ENCODE assay signal across 11 mouse cellular contexts in genomic region chr2:19388329-19389103, GRCm38 (mm10). TPM values are rescaled to one million over a fixed set of nuclear protein-coding genes. Genes with fewer than 3 reads are reported as not detected.
DNase-seq lines count a peak whose midpoint lies in the region; ATAC-seq and TF ChIP-seq lines count a peak whose summit lies in the region.
"Had no signal": no experiment of that assay in that cellular context is flagged by ENCODE, and none has a peak within 500 bp of the region (broad histone marks: within the 10 kb centered on the region; RNA-seq: fewer than 3 reads in every experiment).

No protein-coding gene starts in this region.

- no peaks in the 10 kb centered on the region for H3K79me2 ChIP-seq in CH12.LX (replicated peaks; ENCODE audit: control insufficient read depth, extremely low read depth, insufficient read depth, poor library complexity, severe bottlenecking)

- intact Hi-C loops in left cerebral cortex, postnatal 36 days (cut with DNase I), result no loop called here

- dilution Hi-C loops in CH12.LX (cut with MboI; ENCODE audit: extremely low pct_ligation_motif_present, extremely low pct_unique_long_range_greater_than_20kb, low sequenced_read_pairs), result no loop called here

- in situ Hi-C loops in CH12.LX (cut with MboI; ENCODE audit: low pct_ligation_motif_present, low pct_unique_long_range_greater_than_20kb, low sequenced_read_pairs), result no loop called here

- TF ChIP-seq EP300 in CH12.LX (IDR thresholded peaks at IDR 0.05; ENCODE audit: low read length), result peak; percentile 50

- H3K9me3 ChIP-seq in CH12.LX (replicated peaks; ENCODE audit: low read length), result no peaks in the 10 kb centered on the region
- H3K9me3 ChIP-seq in liver, embryonic 16.5 days (replicated peaks; ENCODE audit: control insufficient read depth, low read length), result no peaks in the 10 kb centered on the region
- H3K9me3 ChIP-seq: embryonic facial prominence, embryonic 10.5 days had no signal

- H3K27me3 ChIP-seq in CH12.LX (replicated peaks), result no peaks in the 10 kb centered on the region
- H3K27me3 ChIP-seq in liver, embryonic 16.5 days (ENCODE audit: control insufficient read depth, insufficient read depth, low read depth, low read length), result no peaks in the 10 kb centered on the region
- no peaks in the 10 kb centered on the region for H3K27me3 ChIP-seq in cerebellum, adult 2 months (ENCODE audit: control insufficient read depth, insufficient read depth, low read length)

- no peak for TF ChIP-seq RAD21 in CH12.LX (IDR thresholded peaks at IDR 0.05; ENCODE audit: low read depth, low read length)

- peaks cover 0 to 38% of the 10 kb centered on the region in 2 experiments for H3K36me3 ChIP-seq in CH12.LX (replicated peaks in 1 of 2; ENCODE audit: control insufficient read depth in 1 of 2, insufficient read depth in 1 of 2, low read length in 1 of 2)
- H3K36me3 ChIP-seq in liver, embryonic 16.5 days (ENCODE audit: control insufficient read depth, insufficient read depth), result no peaks in the 10 kb centered on the region
- H3K36me3 ChIP-seq: embryonic facial prominence, embryonic 10.5 days had no signal

- TF ChIP-seq CTCF in CH12.LX (conservative IDR thresholded peaks at IDR 0.05 in 1 of 2, IDR thresholded peaks at IDR 0.05 in 1 of 2; ENCODE audit: low read depth in 2 of 2, low read length in 2 of 2), result no peak
- no peak for TF ChIP-seq CTCF in cerebellum, adult 2 months (IDR thresholded peaks at IDR 0.05; ENCODE audit: borderline replicate concordance, insufficient read depth, low read depth, low read length)

- peak; percentile 67 for TF ChIP-seq POLR2A in CH12.LX (IDR thresholded peaks at IDR 0.05; ENCODE audit: low read depth, low read length)
- no peak for TF ChIP-seq POLR2A in cerebellum, adult 2 months (IDR thresholded peaks at IDR 0.05; ENCODE audit: borderline replicate concordance, insufficient read depth, low read length)

- WGBS in liver, embryonic 16.5 days (ENCODE audit: insufficient replicate concordance), result 31% methylated on average over 12 of the region's 12 CpGs
- WGBS in cerebellum, adult 2 months, result 89% methylated on average over 12 of the region's 12 CpGs

- H3K4me1 ChIP-seq in CH12.LX (ENCODE audit: control insufficient read depth in 1 of 2, insufficient read depth in 2 of 2), result peaks cover 6 to 68% of the 10 kb centered on the region in 2 experiments
- no peaks in the 10 kb centered on the region for H3K4me1 ChIP-seq in liver, embryonic 16.5 days (ENCODE audit: control insufficient read depth, low read depth, low read length)
- no peaks in the 10 kb centered on the region for H3K4me1 ChIP-seq in cerebellum, adult 2 months (ENCODE audit: control insufficient read depth, insufficient read depth, low read length)
- H3K4me1 ChIP-seq: embryonic facial prominence, embryonic 10.5 days had no signal

- peak; percentile 55 for ATAC-seq in liver, embryonic 16.5 days (ENCODE audit: low read depth)

- H3K4me2 ChIP-seq in CH12.LX (ENCODE audit: insufficient read depth, low read depth, poor library complexity, severe bottlenecking), result no peak overlapping the region
- peak overlapping the region; percentile 27; the same call in 1 of the 2 replicates for H3K4me2 ChIP-seq in liver, embryonic 16.5 days (ENCODE audit: low read depth, low read length)

- H3K9ac ChIP-seq in CH12.LX (ENCODE audit: insufficient read depth, low read depth), result no peak overlapping the region
- no peak overlapping the region for H3K9ac ChIP-seq in liver, embryonic 16.5 days (ENCODE audit: low read depth, low read length)

- H3K27ac ChIP-seq in CH12.LX (ENCODE audit: insufficient read depth, low read depth), result peak overlapping the region; percentile 61
- peak overlapping the region; percentile 70 for H3K27ac ChIP-seq in liver, embryonic 16.5 days (ENCODE audit: low read length)
- no peak overlapping the region for H3K27ac ChIP-seq in cerebellum, adult 2 months (ENCODE audit: insufficient read depth, low read length)
- H3K27ac ChIP-seq: embryonic facial prominence, embryonic 10.5 days; left cerebral cortex, adult 2 months had no signal

- H3K4me3 ChIP-seq in CH12.LX (replicated peaks in 1 of 3; ENCODE audit: low read depth in 2 of 3, low read length in 2 of 3, poor library complexity in 1 of 3), result peak overlapping the region in 1 of 3 experiments; percentile 33
- H3K4me3 ChIP-seq in liver, embryonic 16.5 days (ENCODE audit: low read depth, low read length), result no peak overlapping the region
- H3K4me3 ChIP-seq in cerebellum, adult 2 months (replicated peaks; ENCODE audit: insufficient read depth, low read depth, low read length), result no peak overlapping the region
- H3K4me3 ChIP-seq: embryonic facial prominence, embryonic 10.5 days; left cerebral cortex, adult 2 months had no signal

- DNase-seq in B cell, adult 2 months, result peak; percentile 62 to 67
- DNase-seq in CH12.LX (ENCODE audit: extremely low read depth), result peak; percentile 89
- peak; percentile 40 for DNase-seq in spleen, adult 12 weeks (ENCODE audit: low spot score)
- DNase-seq in cerebellum, adult 2 months, result no peak
- DNase-seq in adrenal gland, postnatal 36 days, result no peak
- DNase-seq in left cerebral cortex, postnatal 36 days (ENCODE audit: low spot score in 2 of 2), result no peak
- DNase-seq: gastrocnemius, postnatal 10 days had no signal

TF ChIP-seq in CH12.LX, 34 proteins besides CTCF, POLR2A, EP300 and RAD21 (continues in another document):
- TF ChIP-seq SMC3 (IDR thresholded peaks at IDR 0.05; ENCODE audit: low read depth, low read length) (no peak), GABPA (IDR thresholded peaks at IDR 0.05; ENCODE audit: insufficient replicate concordance, low read depth, low read length) (no peak), NELFE (IDR thresholded peaks at IDR 0.05; ENCODE audit: low read depth, low read length) (peak; percentile 50), SIN3A (IDR thresholded peaks at IDR 0.05; ENCODE audit: low read length) (no peak), HCFC1 (IDR thresholded peaks at IDR 0.05; ENCODE audit: low read depth, low read length) (peak; percentile 71), CHD1 (IDR thresholded peaks at IDR 0.05; ENCODE audit: low read depth, low read length) (no peak), RCOR1 (conservative IDR thresholded peaks at IDR 0.05; ENCODE audit: low read depth, low read length) (no peak), BHLHE40 (IDR thresholded peaks at IDR 0.05; ENCODE audit: low read depth, low read length) (peak; percentile 40; the same call in 1 of the 2 replicates), ZC3H11A (IDR thresholded peaks at IDR 0.05; ENCODE audit: low read depth, low read length) (no peak), ETS1 (conservative IDR thresholded peaks at IDR 0.05; ENCODE audit: low read depth, low read length) (peak; percentile 53; the same call in 1 of the 2 replicates), POLR2AphosphoS2 (IDR thresholded peaks at IDR 0.05; ENCODE audit: low read depth, low read length) (no peak; the same call in 1 of the 2 replicates), IRF4 (IDR thresholded peaks at IDR 0.05; ENCODE audit: low read depth, low read length) (peak; percentile 48; the same call in 1 of the 2 replicates), MAFK (IDR thresholded peaks at IDR 0.05; ENCODE audit: insufficient replicate concordance, low read length) (no peak), JUND (conservative IDR thresholded peaks at IDR 0.05; ENCODE audit: low read depth, low read length) (no peak), MAZ (IDR thresholded peaks at IDR 0.05; ENCODE audit: low read depth, low read length) (no peak), UBTF (IDR thresholded peaks at IDR 0.05; ENCODE audit: low read depth, low read length) (no peak), ZNF384 (IDR thresholded peaks at IDR 0.05; ENCODE audit: low read depth, low read length) (no peak), ZMIZ1 (IDR thresholded peaks at IDR 0.05; ENCODE audit: low read depth, low read length) (peak; percentile 60; the same call in 1 of the 2 replicates), MYC (IDR thresholded peaks at IDR 0.05; ENCODE audit: low read depth, low read length) (no peak), MXI1 (IDR thresholded peaks at IDR 0.05; ENCODE audit: low read depth, low read length) (no peak), KAT2A (IDR thresholded peaks at IDR 0.05; ENCODE audit: insufficient replicate concordance, low read length) (no peak), MAX (IDR thresholded peaks at IDR 0.05; ENCODE audit: low read length) (0 out of 2 replicates have a peak, but pooled peaks have one; percentile 39), MEF2A (IDR thresholded peaks at IDR 0.05; ENCODE audit: borderline replicate concordance, low read depth, low read length) (0 out of 2 replicates have a peak, but pooled peaks have one; percentile 29), USF2 (conservative IDR thresholded peaks at IDR 0.05; ENCODE audit: low read depth, low read length) (no peak), PAX5 (IDR thresholded peaks at IDR 0.05; ENCODE audit: low read length) (no peak), CHD2 (IDR thresholded peaks at IDR 0.05; ENCODE audit: low read length) (no peak), TBP (conservative IDR thresholded peaks at IDR 0.05; ENCODE audit: low read depth, low read length) (peak; percentile 78), ZKSCAN1 (IDR thresholded peaks at IDR 0.05; ENCODE audit: borderline replicate concordance, low read depth, low read length) (no peak), TCF12 (IDR thresholded peaks at IDR 0.05; ENCODE audit: low read depth, low read length) (peak; percentile 77), ELF1 (IDR thresholded peaks at IDR 0.05; ENCODE audit: low read depth, low read length) (peak; percentile 89), JUN (IDR thresholded peaks at IDR 0.05; ENCODE audit: insufficient read depth, low read depth, low read length) (no peak), USF1 (IDR thresholded peaks at IDR 0.05; ENCODE audit: low read depth, low read length) (no peak)

RNA-seq across cellular contexts. Expression of gene Msrb2, which starts 17.3 kb away (rescaled TPM):
- total RNA-seq in CH12.LX (2012; rRNA removed) (9.0 and 14.4 TPM in 2 replicates), CH12.LX (2014; rRNA removed) (21.6 and 30.2 TPM in 2 replicates)
- 27.8 and 32.7 TPM in 2 replicates for polyA plus RNA-seq in CH12.LX (2012; ENCODE audit: insufficient read length, low read depth)
- 8.0 and 8.6 TPM in 2 replicates for polyA plus RNA-seq in liver, embryonic 16.5 days (2015; fragmentation: Nextera tagmentation; extraction: Ambion mirVana)
- 29.4 and 35.4 TPM in 2 replicates for polyA plus RNA-seq in cerebellum, adult 2 months (2012; rRNA removed)
- 10 to 100 TPM; 24.0 to 32.7 TPM for total RNA-seq in adrenal gland, postnatal 36 days (2021)
- total RNA-seq in left cerebral cortex, postnatal 36 days (2021), result 10 to 100 TPM; 16.2 to 24.3 TPM

RNA-seq across cellular contexts. Expression of gene Ptf1a, which starts 56.9 kb away (rescaled TPM):
- total RNA-seq in CH12.LX (2012; rRNA removed) (not detected in 2 replicates), CH12.LX (2014; rRNA removed) (not detected in 2 replicates)
- polyA plus RNA-seq in CH12.LX (2012; ENCODE audit: insufficient read length, low read depth), result not detected in 2 replicates
- 0.32 TPM in 1 of 2 replicates, not detected in the other for polyA plus RNA-seq in liver, embryonic 16.5 days (2015; fragmentation: Nextera tagmentation; extraction: Ambion mirVana)
- polyA plus RNA-seq in cerebellum, adult 2 months (2012; rRNA removed), result 0.08 TPM in 1 of 2 replicates, not detected in the other
- not detected for total RNA-seq in adrenal gland, postnatal 36 days (2021)
- not detected for total RNA-seq in left cerebral cortex, postnatal 36 days (2021)
- total RNA-seq: gastrocnemius, postnatal 10 days; left cerebral cortex, adult 2 months had no signal
- polyA plus RNA-seq: neural tube, embryonic 14.5 days had no signal

Comparison
In these comparisons a context has a peak if more than half of its experiments do, and no peak if none do; other contexts are left out.
1. DNase-seq: peak in B cell, adult 2 months (2 of 2), CH12.LX (single experiment) and spleen, adult 12 weeks (single experiment); none in cerebellum, adult 2 months (0 of 2), adrenal gland, postnatal 36 days (0 of 2) and left cerebral cortex, postnatal 36 days (0 of 2).